Mouse (Mus musculus) ovary, adult 2 months (tissue): ENCODE data around the gene Emc6. TPM values are rescaled to one million over a fixed set of nuclear protein-coding genes. Genes with fewer than 3 reads are reported as not detected.

Source experiments
- polyA plus RNA-seq: library from polyadenylated mRNA; depleted of rRNA; stranded (reverse); fragments of >200 nt; gene quantifications from 2 replicates; pipeline ENCODE4 v1.2.3, GENCODE M21; 2012; rRNA removed

The Emc6 gene
- 55.3 and 70.3 TPM in 2 replicates for polyA plus RNA-seq

GRCm38 (mm10) chr11:73176608-73177508 is at the start of gene Emc6, which contains the start of gene Tax1bp3:
TSS of gene Emc6 (minus strand) at chr11:73177037.
TSS of gene Tax1bp3 (plus strand) at chr11:73177083.

GRCm38 (mm10) chr11:73199230-73199712 is 22.4 kb upstream of the Emc6 start, which contains the start of gene Shpk:
TSS of gene Shpk (plus strand) at chr11:73199460.

GRCm38 (mm10) chr11:73198603-73199229 is 21.9 kb upstream of the Emc6 start, which contains the start of gene Ctns:
TSS of gene Ctns (minus strand) at chr11:73199042.

GRCm38 (mm10) chr11:73159957-73160810 is 16.7 kb downstream of the Emc6 start, which contains the start of gene P2rx5:
TSS of gene P2rx5 (plus strand) at chr11:73160421.

GRCm38 (mm10) chr11:73137591-73138501 is 39.0 kb downstream of the Emc6 start, which contains the start of gene Haspin:
TSS of gene Haspin (minus strand) at chr11:73138294.

Other genes starting within 250 kb of the Emc6 start
- 30.1 and 33.5 TPM in 2 replicates for gene Atp2a3, start 215.9 kb downstream of the Emc6 start, polyA plus RNA-seq
- 1.3 and 1.5 TPM in 2 replicates for gene P2rx1, start 177.9 kb downstream of the Emc6 start, polyA plus RNA-seq
- 3.4 and 4.3 TPM in 2 replicates for gene Camkk1, start 158.0 kb downstream of the Emc6 start, polyA plus RNA-seq
- gene Ncbp3, start 129.3 kb downstream of the Emc6 start, polyA plus RNA-seq: 1.9 and 2.2 TPM in 2 replicates
- 0.92 and 1.4 TPM in 2 replicates for gene Itgae, start 86.5 kb downstream of the Emc6 start, polyA plus RNA-seq
- 2.2 and 2.8 TPM in 2 replicates for gene Haspin, start 38.7 kb downstream of the Emc6 start, polyA plus RNA-seq
- 0.21 and 0.32 TPM in 2 replicates for gene P2rx5, start 16.6 kb downstream of the Emc6 start, polyA plus RNA-seq
- gene Tax1bp3, start within 50 bp of the Emc6 start, polyA plus RNA-seq: 90.1 and 96.1 TPM in 2 replicates
- gene Ctns, start 22.0 kb upstream of the Emc6 start, polyA plus RNA-seq: 11.5 and 15.8 TPM in 2 replicates
- 3.8 and 4.0 TPM in 2 replicates for gene Shpk, start 22.4 kb upstream of the Emc6 start, polyA plus RNA-seq
- gene Trpv1, start 57.3 kb upstream of the Emc6 start, polyA plus RNA-seq: 0.46 and 0.55 TPM in 2 replicates
- gene Trpv3, start 90.4 kb upstream of the Emc6 start, polyA plus RNA-seq: 0.10 and 0.15 TPM in 2 replicates
- gene Aspa, start 152.6 kb upstream of the Emc6 start, polyA plus RNA-seq: 0.18 and 0.49 TPM in 2 replicates
- gene Gm49340, start 152.7 kb upstream of the Emc6 start, polyA plus RNA-seq: not detected in 2 replicates
- not detected in 2 replicates for gene Spata22, start 152.7 kb upstream of the Emc6 start, polyA plus RNA-seq
- gene Olfr20, start 173.7 kb upstream of the Emc6 start, polyA plus RNA-seq: 0.15 TPM in 1 of 2 replicates, not detected in the other
- not detected in 2 replicates for gene Olfr376, start 194.2 kb upstream of the Emc6 start, polyA plus RNA-seq
- gene Olfr1, start 222.6 kb upstream of the Emc6 start, polyA plus RNA-seq: not detected in 2 replicates